Mouse (Mus musculus) cerebellum, adult 2 months (tissue): ENCODE data around the gene Ccdc13.

Experiments
- CTCF ChIP-seq: fragments of 200-500 bp; IDR thresholded peaks from 2 replicates; pipeline ENCODE4 v1.5.1; 2011; ENCODE audit warnings: low read depth, mild to moderate bottlenecking, control low read depth, low read length, moderate library complexity, borderline replicate concordance; ENCODE audit not compliant: insufficient read depth
- POLR2A ChIP-seq: fragments of 200-500 bp; IDR thresholded peaks from 2 replicates; pipeline ENCODE4 v1.6.1; 2011; ENCODE audit warnings: low read length, control low read depth, borderline replicate concordance; ENCODE audit not compliant: insufficient read depth

DNA sequence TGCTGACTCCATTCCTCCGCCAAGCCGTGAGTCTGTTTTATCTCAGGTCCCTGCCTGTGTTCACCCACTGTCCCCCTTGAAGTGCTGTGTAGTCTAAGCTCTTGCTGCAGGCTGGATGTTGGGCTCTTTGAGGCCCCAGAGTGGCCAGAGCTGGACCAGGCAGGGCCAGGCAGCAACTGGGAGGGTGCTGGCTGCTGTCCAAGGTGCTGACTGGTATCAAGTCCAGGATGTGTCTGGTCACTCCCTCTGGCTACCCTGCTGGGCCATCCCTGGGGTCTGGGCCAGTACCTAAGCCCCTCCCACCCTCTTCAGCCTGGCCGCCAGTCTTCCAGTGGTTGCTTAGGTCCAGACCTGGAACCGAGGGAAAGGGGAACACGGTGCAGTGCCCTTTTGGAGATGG, 48.1 kb downstream of the Ccdc13 start:
- TF ChIP-seq POLR2A (no peak), CTCF (no peak)
